Mouse (Mus musculus) heart, postnatal 0 days (tissue): ENCODE measurements around the gene Ap1m2.

Experiments used
- CTCF ChIP-seq: IDR thresholded peaks from 2 replicates; pipeline ENCODE4 v1.5.1; 2016; ENCODE audit warnings: antibody characterized with exemption, control low read depth, low read depth
- EP300 ChIP-seq: IDR thresholded peaks from 2 replicates; pipeline ENCODE4 v1.6.1; 2016; ENCODE audit warnings: antibody characterized with exemption, low read depth

GRCm38 (mm10) chr9:21277776-21278175 is 34.4 kb downstream of the Ap1m2 start:
- TF ChIP-seq CTCF (no peak), EP300 (no peak)
